Mouse (Mus musculus) cerebellum, adult 11 months (tissue): ENCODE measurements at regions not wholly inside any gene's neighbourhood (a gene's known extent, or its start where the extent isn't known, plus 50 kb on each side); places are given as distances from the start of the nearest gene placed in this dataset.

Source experiments
- DNase-seq: peaks from one replicate; pipeline ENCODE4 v3.0.0; 2022

GRCm38 (mm10) chr6:99933404-99933803 is 207.2 kb upstream of the Prok2 start:
- DNase-seq: no peak

- DNase-seq: no peak
Measured at GRCm38 (mm10) chr6:99932923-99933322, 206.7 kb upstream of the Prok2 start.

- DNase-seq: no peak
Measured at GRCm38 (mm10) chr6:99932405-99932804, 206.2 kb upstream of the Prok2 start.

GRCm38 (mm10) chr6:99931588-99931987 is 205.4 kb upstream of the Prok2 start:
- DNase-seq: no peak

GRCm38 (mm10) chr6:99930316-99930715 is 204.1 kb upstream of the Prok2 start:
- no peak for DNase-seq

GRCm38 (mm10) chr6:99927933-99928555 is 201.9 kb upstream of the Prok2 start:
- no peak for DNase-seq

GRCm38 (mm10) chr6:99924181-99924580 is 198.0 kb upstream of the Prok2 start:
- DNase-seq: no peak

GRCm38 (mm10) chr6:99921966-99922365 is 195.8 kb upstream of the Prok2 start:
- no peak for DNase-seq

GRCm38 (mm10) chr6:99919816-99920562 is 193.8 kb upstream of the Prok2 start:
- DNase-seq: no peak

GRCm38 (mm10) chr6:99918351-99918750 is 192.2 kb upstream of the Prok2 start:
- no peak for DNase-seq

- no peak for DNase-seq
Measured at GRCm38 (mm10) chr6:99909921-99910320, 183.7 kb upstream of the Prok2 start.

- DNase-seq: no peak
Measured at GRCm38 (mm10) chr6:99909459-99909858, 183.3 kb upstream of the Prok2 start.

- no peak for DNase-seq
Measured at GRCm38 (mm10) chr6:99908066-99908465, 181.9 kb upstream of the Prok2 start.

GRCm38 (mm10) chr6:99905194-99905593 is 179.0 kb upstream of the Prok2 start:
- DNase-seq: no peak

- DNase-seq: no peak
Measured at GRCm38 (mm10) chr6:99904607-99905006, 178.4 kb upstream of the Prok2 start.

GRCm38 (mm10) chr6:99904044-99904443 is 177.9 kb upstream of the Prok2 start:
- DNase-seq: peak; percentile 77

GRCm38 (mm10) chr6:99901564-99901963 is 175.4 kb upstream of the Prok2 start:
- no peak for DNase-seq

GRCm38 (mm10) chr6:99901146-99901545 is 175.0 kb upstream of the Prok2 start:
- DNase-seq: no peak

- DNase-seq: no peak
Measured at GRCm38 (mm10) chr6:99899704-99900103, 173.5 kb upstream of the Prok2 start.

GRCm38 (mm10) chr6:99898077-99898476 is 171.9 kb upstream of the Prok2 start:
- DNase-seq: no peak

- no peak for DNase-seq
Measured at GRCm38 (mm10) chr6:99895558-99895957, 169.4 kb upstream of the Prok2 start.

- no peak for DNase-seq
Measured at GRCm38 (mm10) chr6:99893936-99894335, 167.7 kb upstream of the Prok2 start.

GRCm38 (mm10) chr6:99892204-99892603 is 166.0 kb upstream of the Prok2 start:
- no peak for DNase-seq

GRCm38 (mm10) chr6:99891790-99892189 is 165.6 kb upstream of the Prok2 start:
- no peak for DNase-seq

GRCm38 (mm10) chr6:99890805-99891204 is 164.6 kb upstream of the Prok2 start:
- DNase-seq: no peak
